ENCODE assay signal across 15 mouse cellular contexts in the genomic region with DNA sequence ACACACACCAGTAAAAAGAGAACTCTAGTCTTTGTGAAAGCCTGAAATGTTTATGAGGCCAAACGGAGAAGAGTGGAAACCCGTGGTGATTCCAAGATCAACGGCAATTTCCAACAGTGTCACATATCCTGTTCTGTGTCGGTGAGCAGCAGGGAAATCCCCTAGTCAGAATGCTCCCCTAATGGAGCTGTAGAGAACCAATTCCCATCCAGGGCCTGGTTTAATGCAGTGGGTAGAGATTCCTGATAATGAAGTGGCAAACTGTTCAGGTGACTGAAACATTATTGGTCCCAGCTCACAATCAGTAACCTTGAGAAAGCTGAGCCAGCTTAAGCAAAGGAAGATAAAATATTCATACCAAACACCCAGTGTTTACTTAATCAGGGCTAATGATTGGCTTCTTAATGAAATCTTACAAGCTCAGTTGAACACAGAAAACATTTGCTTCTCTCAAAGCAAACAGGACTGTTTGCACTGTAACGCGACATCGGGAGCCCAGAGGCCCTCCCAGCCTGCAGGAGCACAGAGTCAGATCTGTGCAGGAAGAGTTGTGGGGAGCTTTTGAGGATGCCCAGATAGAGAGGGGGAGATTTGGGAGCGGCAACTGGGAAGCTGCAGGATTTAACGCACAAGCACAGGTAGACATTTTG.
DNase-seq lines count a peak whose midpoint lies in the region; ATAC-seq lines count a peak whose summit lies in the region.
"Had no signal": no experiment of that assay in that cellular context is flagged by ENCODE, and none has a peak within 500 bp of the region (broad histone marks: within the 10 kb centered on the region; RNA-seq: fewer than 3 reads in every experiment).

No protein-coding gene starts in this region.

- H3K9me3 ChIP-seq in heart, embryonic 10.5 days, result no peaks in the 10 kb centered on the region
- no peaks in the 10 kb centered on the region for H3K9me3 ChIP-seq in heart, embryonic 12.5 days (replicated peaks)
- H3K9me3 ChIP-seq in liver, embryonic 13.5 days (replicated peaks), result no peaks in the 10 kb centered on the region
- H3K9me3 ChIP-seq in liver, embryonic 12.5 days (replicated peaks), result no peaks in the 10 kb centered on the region
- H3K9me3 ChIP-seq in hindbrain, embryonic 16.5 days (ENCODE audit: control insufficient read depth, low read length), result no peaks in the 10 kb centered on the region
- no peaks in the 10 kb centered on the region for H3K9me3 ChIP-seq in neural tube, embryonic 15.5 days (replicated peaks)
- H3K9me3 ChIP-seq: heart, embryonic 13.5 days had no signal

- WGBS in heart, embryonic 10.5 days, result 71% methylated on average over 9 of the region's 9 CpGs
- 65% methylated on average over 9 of the region's 9 CpGs for WGBS in heart, embryonic 12.5 days
- WGBS in liver, embryonic 13.5 days (ENCODE audit: insufficient replicate concordance), result 66% methylated on average over 9 of the region's 9 CpGs
- 67% methylated on average over 9 of the region's 9 CpGs for WGBS in liver, embryonic 12.5 days (ENCODE audit: insufficient replicate concordance)
- WGBS in hindbrain, embryonic 16.5 days, result 57% methylated on average over 9 of the region's 9 CpGs
- WGBS in neural tube, embryonic 15.5 days, result 60% methylated on average over 9 of the region's 9 CpGs

- H3K4me2 ChIP-seq in heart, embryonic 12.5 days, result no peak overlapping the region
- H3K4me2 ChIP-seq in liver, embryonic 13.5 days, result no peak overlapping the region
- no peak overlapping the region for H3K4me2 ChIP-seq in liver, embryonic 12.5 days
- no peak overlapping the region for H3K4me2 ChIP-seq in hindbrain, embryonic 16.5 days (ENCODE audit: low read length)
- H3K4me2 ChIP-seq in neural tube, embryonic 15.5 days, result no peak overlapping the region
- H3K4me2 ChIP-seq: heart, embryonic 13.5 days had no signal

- H3K9ac ChIP-seq in heart, embryonic 12.5 days, result no peak overlapping the region
- no peak overlapping the region for H3K9ac ChIP-seq in liver, embryonic 13.5 days
- H3K9ac ChIP-seq in liver, embryonic 12.5 days, result no peak overlapping the region
- H3K9ac ChIP-seq in hindbrain, embryonic 16.5 days (ENCODE audit: low read depth, low read length), result 0 out of 2 replicates have a peak overlapping the region, but pooled peaks have one; percentile 27
- no peak overlapping the region for H3K9ac ChIP-seq in neural tube, embryonic 15.5 days (replicated peaks)
- H3K9ac ChIP-seq: heart, embryonic 13.5 days had no signal

- no peaks in the 10 kb centered on the region for H3K36me3 ChIP-seq in heart, embryonic 10.5 days
- H3K36me3 ChIP-seq in heart, embryonic 12.5 days, result no peaks in the 10 kb centered on the region
- no peaks in the 10 kb centered on the region for H3K36me3 ChIP-seq in liver, embryonic 13.5 days
- H3K36me3 ChIP-seq in liver, embryonic 12.5 days, result no peaks in the 10 kb centered on the region
- H3K36me3 ChIP-seq in hindbrain, embryonic 16.5 days (ENCODE audit: control insufficient read depth, insufficient read depth, low read length), result no peaks in the 10 kb centered on the region
- H3K36me3 ChIP-seq in neural tube, embryonic 15.5 days, result no peaks in the 10 kb centered on the region
- H3K36me3 ChIP-seq: heart, embryonic 13.5 days had no signal

- no peaks in the 10 kb centered on the region for H3K27me3 ChIP-seq in heart, embryonic 10.5 days (ENCODE audit: insufficient read depth, poor library complexity, severe bottlenecking)
- no peaks in the 10 kb centered on the region for H3K27me3 ChIP-seq in heart, embryonic 12.5 days (replicated peaks)
- no peaks in the 10 kb centered on the region for H3K27me3 ChIP-seq in liver, embryonic 13.5 days
- no peaks in the 10 kb centered on the region for H3K27me3 ChIP-seq in liver, embryonic 12.5 days (replicated peaks)
- no peaks in the 10 kb centered on the region for H3K27me3 ChIP-seq in hindbrain, embryonic 16.5 days (replicated peaks; ENCODE audit: control insufficient read depth, insufficient read depth, low read length)
- H3K27me3 ChIP-seq in neural tube, embryonic 15.5 days (replicated peaks), result no peaks in the 10 kb centered on the region
- H3K27me3 ChIP-seq: heart, embryonic 13.5 days had no signal

- no peak overlapping the region for H3K27ac ChIP-seq in heart, embryonic 10.5 days
- no peak overlapping the region for H3K27ac ChIP-seq in heart, embryonic 12.5 days (ENCODE audit: poor library complexity, severe bottlenecking)
- no peak overlapping the region for H3K27ac ChIP-seq in liver, embryonic 13.5 days
- H3K27ac ChIP-seq in liver, embryonic 12.5 days, result no peak overlapping the region
- 0 out of 2 replicates have a peak overlapping the region, but pooled peaks have one; percentile 51 for H3K27ac ChIP-seq in hindbrain, embryonic 16.5 days (ENCODE audit: low read depth, low read length)
- peak overlapping the region; percentile 56; the same call in 1 of the 2 replicates for H3K27ac ChIP-seq in neural tube, embryonic 15.5 days (replicated peaks)
- H3K27ac ChIP-seq: heart, embryonic 13.5 days; macrophage had no signal

- DNase-seq in heart, embryonic 10.5 days (ENCODE audit: low spot score), result peak; percentile 59
- no peak for DNase-seq in liver, embryonic 13.5 days
- DNase-seq in Muller cell, postnatal 12 days (ENCODE audit: inconsistent ontology term), result no peak
- DNase-seq: adrenal gland, postnatal 10 days; cerebellum, adult 9-11 months; embryo, embryonic 11 days; gastrocnemius, postnatal 10 days had no signal

- H3K4me3 ChIP-seq in heart, embryonic 10.5 days, result no peak overlapping the region
- no peak overlapping the region for H3K4me3 ChIP-seq in heart, embryonic 12.5 days
- H3K4me3 ChIP-seq in liver, embryonic 13.5 days (replicated peaks), result no peak overlapping the region
- no peak overlapping the region for H3K4me3 ChIP-seq in liver, embryonic 12.5 days
- H3K4me3 ChIP-seq in hindbrain, embryonic 16.5 days (ENCODE audit: low read length), result no peak overlapping the region
- no peak overlapping the region for H3K4me3 ChIP-seq in neural tube, embryonic 15.5 days (replicated peaks)
- H3K4me3 ChIP-seq: heart, embryonic 13.5 days had no signal

- H3K4me1 ChIP-seq in heart, embryonic 10.5 days, result no peaks in the 10 kb centered on the region; the same call in 1 of the 2 replicates
- H3K4me1 ChIP-seq in heart, embryonic 12.5 days (replicated peaks), result peaks cover 11% of the 10 kb centered on the region; the same call in 1 of the 2 replicates
- H3K4me1 ChIP-seq in liver, embryonic 13.5 days (replicated peaks), result peaks cover 3% of the 10 kb centered on the region
- no peaks in the 10 kb centered on the region for H3K4me1 ChIP-seq in liver, embryonic 12.5 days
- no peaks in the 10 kb centered on the region for H3K4me1 ChIP-seq in hindbrain, embryonic 16.5 days (ENCODE audit: control insufficient read depth, insufficient read depth, low read depth, low read length)
- peaks cover 10% of the 10 kb centered on the region; the same call in 1 of the 2 replicates for H3K4me1 ChIP-seq in neural tube, embryonic 15.5 days

- ATAC-seq in heart, embryonic 12.5 days (ENCODE audit: insufficient number of reproducible peaks, low FRiP score), result no peak
- peak; percentile 48; the same call in 1 of the 2 replicates for ATAC-seq in liver, embryonic 13.5 days (ENCODE audit: low read depth)
- ATAC-seq in liver, embryonic 12.5 days, result no peak
- peak; percentile 62 for ATAC-seq in hindbrain, embryonic 16.5 days
- ATAC-seq in neural tube, embryonic 15.5 days (ENCODE audit: low FRiP score), result peak; percentile 42; the same call in 1 of the 2 replicates
- no peak for ATAC-seq in granulocyte monocyte progenitor cell, adult 5-6 weeks (replicated peaks; ENCODE audit: poor library complexity, severe bottlenecking)
- ATAC-seq: forebrain, embryonic 16.5 days had no signal

Comparison
In these comparisons a context has a peak if more than half of its experiments do, and no peak if none do; other contexts are left out.
1. ATAC-seq: peak in liver, embryonic 13.5 days (single experiment), hindbrain, embryonic 16.5 days (single experiment) and neural tube, embryonic 15.5 days (single experiment); none in heart, embryonic 12.5 days (single experiment), liver, embryonic 12.5 days (single experiment) and granulocyte monocyte progenitor cell, adult 5-6 weeks (single experiment).
2. H3K27ac ChIP-seq: peak in hindbrain, embryonic 16.5 days (single experiment) and neural tube, embryonic 15.5 days (single experiment); none in heart, embryonic 10.5 days (single experiment), heart, embryonic 12.5 days (single experiment), liver, embryonic 13.5 days (single experiment) and liver, embryonic 12.5 days (single experiment).